Mouse (Mus musculus) heart, adult 18-20 months (tissue): ENCODE measurements around the gene Ldlrad3. TPM values are rescaled to one million over a fixed set of nuclear protein-coding genes. Genes with fewer than 3 reads are reported as not detected.

Source experiments
- DNase-seq, 2 experiments: peaks; one replicate each; pipeline ENCODE4 v3.0.0; 2021 to 2022; ENCODE audit warnings: mixed read lengths in 1 of 2
- total RNA-seq, 2 experiments: library from RNA; stranded (reverse); gene quantifications; 2 replicates each; pipeline ENCODE4 v1.2.3; 2021

Gene Ldlrad3
- total RNA-seq, 2 experiments from 2014 or later: 3.1 to 3.4 TPM

- DNase-seq: no peak
These were observed 69.4 kb downstream of the Ldlrad3 start for GRCm38 (mm10) chr2:102116521-102117401.

- no peak for DNase-seq
These were observed 72.4 kb downstream of the Ldlrad3 start for GRCm38 (mm10) chr2:102113801-102114200.

- DNase-seq: no peak
These were observed 72.9 kb downstream of the Ldlrad3 start for GRCm38 (mm10) chr2:102113323-102113722.

GRCm38 (mm10) chr2:102111906-102112499 lies 74.2 kb downstream of the Ldlrad3 start:
- DNase-seq: no peak

- no peak for DNase-seq
These were observed 75.9 kb downstream of the Ldlrad3 start for GRCm38 (mm10) chr2:102110306-102110705.

- no peak for DNase-seq
These were observed 78.9 kb downstream of the Ldlrad3 start for GRCm38 (mm10) chr2:102107280-102107679.

GRCm38 (mm10) chr2:102106728-102107127 lies 79.5 kb downstream of the Ldlrad3 start:
- no peak for DNase-seq

- DNase-seq: no peak
These were observed 80.7 kb downstream of the Ldlrad3 start for GRCm38 (mm10) chr2:102105454-102105853.

GRCm38 (mm10) chr2:102103955-102104354 lies 82.2 kb downstream of the Ldlrad3 start:
- no peak for DNase-seq

- no peak for DNase-seq
These were observed 85.7 kb downstream of the Ldlrad3 start for GRCm38 (mm10) chr2:102100490-102100889.

- DNase-seq: peak in 1 of 2 experiments; percentile 34
These were observed 86.3 kb downstream of the Ldlrad3 start for GRCm38 (mm10) chr2:102099702-102100450.

GRCm38 (mm10) chr2:102099261-102099660 lies 86.9 kb downstream of the Ldlrad3 start:
- no peak for DNase-seq

- no peak for DNase-seq
These were observed 91.4 kb downstream of the Ldlrad3 start for GRCm38 (mm10) chr2:102094773-102095172.

GRCm38 (mm10) chr2:102094281-102094680 lies 91.9 kb downstream of the Ldlrad3 start:
- DNase-seq: no peak

- DNase-seq: no peak
These were observed 93.6 kb downstream of the Ldlrad3 start for GRCm38 (mm10) chr2:102092579-102092978.

GRCm38 (mm10) chr2:102091516-102092350 lies 94.5 kb downstream of the Ldlrad3 start:
- DNase-seq: peak; percentile 60 to 87

- no peak for DNase-seq
These were observed 98.4 kb downstream of the Ldlrad3 start for GRCm38 (mm10) chr2:102087787-102088186.

- no peak for DNase-seq
These were observed 99.6 kb downstream of the Ldlrad3 start for GRCm38 (mm10) chr2:102086583-102086982.

GRCm38 (mm10) chr2:102082782-102083181 lies 103.4 kb downstream of the Ldlrad3 start:
- no peak for DNase-seq

- peak; percentile 53 to 82 for DNase-seq
These were observed 108.6 kb downstream of the Ldlrad3 start for GRCm38 (mm10) chr2:102077554-102077953.

- DNase-seq: no peak
These were observed 109.9 kb downstream of the Ldlrad3 start for GRCm38 (mm10) chr2:102076237-102076636.
